Mouse (Mus musculus) CH12.LX (cell line): Measurements from ENCODE around the gene Hinfp. TPM values are rescaled to one million over a fixed set of nuclear protein-coding genes. Genes with fewer than 3 reads are reported as not detected.

Source experiments
- DNase-seq: peaks from one replicate; pipeline ENCODE4 v3.0.0-alpha.2; 2013; ENCODE audit errors: extremely low read depth
- H3K27ac ChIP-seq: 2 replicates; pipeline ENCODE4 v1.5.1; 2012; ENCODE audit warnings: low read depth, mild to moderate bottlenecking, control low read depth, moderate library complexity; ENCODE audit not compliant: insufficient read depth
- H3K27me3 ChIP-seq: replicated peaks from 2 replicates; pipeline ENCODE3; 2012; ENCODE audit warnings: inconsistent platforms
- H3K36me3 ChIP-seq, 2 experiments: replicated peaks in 1 of 2; 2 replicates each; pipeline versions ENCODE3 to v1.6.1; 2012; ENCODE audit warnings: inconsistent platforms in 1 of 2, low read length in 1 of 2, mild to moderate bottlenecking in 1 of 2, mixed read lengths in 1 of 2, moderate library complexity in 1 of 2; ENCODE audit not compliant: control insufficient read depth in 1 of 2, insufficient read depth in 1 of 2
- H3K4me1 ChIP-seq, 2 experiments: 2 replicates each; pipeline ENCODE4 v1.6.1; 2012; ENCODE audit warnings: inconsistent platforms in 1 of 2, moderate library complexity in 1 of 2; ENCODE audit not compliant: insufficient read depth in 2 of 2, control insufficient read depth in 1 of 2
- H3K4me2 ChIP-seq: 2 replicates; pipeline ENCODE4 v1.6.1; 2012; ENCODE audit warnings: low read depth, mild to moderate bottlenecking, control low read depth; ENCODE audit not compliant: poor library complexity, insufficient read depth, severe bottlenecking
- H3K4me3 ChIP-seq, 3 experiments: fragments of 150-350 bp in 1 of 3; sonication (generic) in 1 of 3; replicated peaks in 1 of 3; 2 replicates each; pipeline versions ENCODE3 to v1.5.1; 2011 to 2012; ENCODE audit warnings: low read depth in 2 of 3, low read length in 2 of 3, mild to moderate bottlenecking in 2 of 3, moderate library complexity in 2 of 3, control low read depth in 1 of 3, improper control_type of control experiment in 1 of 3, inconsistent platforms in 1 of 3, mixed read lengths in 1 of 3; ENCODE audit not compliant: poor library complexity in 1 of 3
- H3K79me2 ChIP-seq: replicated peaks from 2 replicates; pipeline ENCODE4 v1.6.1; 2012; ENCODE audit warnings: mild to moderate bottlenecking, moderate library complexity; ENCODE audit not compliant: control insufficient read depth, poor library complexity, insufficient read depth, severe bottlenecking; ENCODE audit errors: extremely low read depth
- H3K9ac ChIP-seq: 2 replicates; pipeline ENCODE4 v1.6.1; 2012; ENCODE audit warnings: low read depth, mild to moderate bottlenecking, control low read depth, moderate library complexity; ENCODE audit not compliant: insufficient read depth
- H3K9me3 ChIP-seq: replicated peaks from 2 replicates; pipeline ENCODE3; 2012; ENCODE audit warnings: low read length, inconsistent platforms, mixed read lengths
- CHD1 ChIP-seq: IDR thresholded peaks from 2 replicates; pipeline ENCODE4 v1.6.1; 2012; ENCODE audit warnings: low read depth, low read length, improper control_type of control experiment, inconsistent platforms
- CHD2 ChIP-seq: IDR thresholded peaks from 2 replicates; pipeline ENCODE4 v1.6.1; 2011; ENCODE audit warnings: low read length, improper control_type of control experiment
- CTCF ChIP-seq, 2 experiments: IDR thresholded peaks in 1 of 2; conservative IDR thresholded peaks in 1 of 2; 2 replicates each; pipeline ENCODE4 v1.5.1; 2011 to 2012; ENCODE audit warnings: low read depth in 2 of 2, low read length in 2 of 2, improper control_type of control experiment in 1 of 2, inconsistent platforms in 1 of 2, mild to moderate bottlenecking in 1 of 2, moderate library complexity in 1 of 2
- E2F4 ChIP-seq: IDR thresholded peaks from 2 replicates; pipeline ENCODE4 v1.6.1; 2011; ENCODE audit warnings: low read depth, low read length, improper control_type of control experiment; ENCODE audit not compliant: insufficient replicate concordance
- ELF1 ChIP-seq: IDR thresholded peaks from 2 replicates; pipeline ENCODE4 v1.6.1; 2014; ENCODE audit warnings: low read depth, mild to moderate bottlenecking, inconsistent platforms, low read length, improper control_type of control experiment
- ETS1 ChIP-seq: conservative IDR thresholded peaks from 2 replicates; pipeline ENCODE4 v1.6.1; 2012; ENCODE audit warnings: low read depth, mild to moderate bottlenecking, inconsistent platforms, low read length, improper control_type of control experiment, moderate library complexity
- HCFC1 ChIP-seq: IDR thresholded peaks from 2 replicates; pipeline ENCODE4 v1.6.1; 2012; ENCODE audit warnings: low read depth, mild to moderate bottlenecking, inconsistent platforms, low read length, improper control_type of control experiment
- JUND ChIP-seq: conservative IDR thresholded peaks from 2 replicates; pipeline ENCODE4 v1.6.1; 2011; ENCODE audit warnings: low read depth, low read length, improper control_type of control experiment
- MAFK ChIP-seq: IDR thresholded peaks from 2 replicates; pipeline ENCODE4 v1.6.1; 2011; ENCODE audit warnings: low read length, improper control_type of control experiment; ENCODE audit not compliant: insufficient replicate concordance
- NELFE ChIP-seq: IDR thresholded peaks from 2 replicates; pipeline ENCODE4 v1.6.1; 2011; ENCODE audit warnings: low read depth, low read length, improper control_type of control experiment
- PAX5 ChIP-seq: IDR thresholded peaks from 2 replicates; pipeline ENCODE4 v1.6.1; 2012; ENCODE audit warnings: low read length, inconsistent platforms, mixed read lengths
- RAD21 ChIP-seq: IDR thresholded peaks from 2 replicates; pipeline ENCODE4 v1.6.1; 2011; ENCODE audit warnings: low read depth, mild to moderate bottlenecking, low read length, improper control_type of control experiment, moderate library complexity
- RCOR1 ChIP-seq: conservative IDR thresholded peaks from 2 replicates; pipeline ENCODE4 v1.6.1; 2012; ENCODE audit warnings: low read depth, mild to moderate bottlenecking, inconsistent platforms, low read length, improper control_type of control experiment
- TBP ChIP-seq: conservative IDR thresholded peaks from 2 replicates; pipeline ENCODE4 v1.6.1; 2011; ENCODE audit warnings: low read depth, low read length, improper control_type of control experiment
- UBTF ChIP-seq: IDR thresholded peaks from 2 replicates; pipeline ENCODE4 v1.6.1; 2012; ENCODE audit warnings: low read depth, mild to moderate bottlenecking, inconsistent platforms, low read length, improper control_type of control experiment, moderate library complexity
- USF2 ChIP-seq: conservative IDR thresholded peaks from 2 replicates; pipeline ENCODE4 v1.6.1; 2011; ENCODE audit warnings: low read depth, low read length, improper control_type of control experiment
- ZC3H11A ChIP-seq: IDR thresholded peaks from 2 replicates; pipeline ENCODE4 v1.6.1; 2012; ENCODE audit warnings: low read depth, mild to moderate bottlenecking, inconsistent platforms, low read length, improper control_type of control experiment
- ZKSCAN1 ChIP-seq: IDR thresholded peaks from 2 replicates; pipeline ENCODE4 v1.6.1; 2012; ENCODE audit warnings: low read depth, inconsistent platforms, low read length, improper control_type of control experiment, borderline replicate concordance
- ZNF384 ChIP-seq: IDR thresholded peaks from 2 replicates; pipeline ENCODE4 v1.6.1; 2012; ENCODE audit warnings: low read depth, low read length, improper control_type of control experiment, inconsistent platforms
- dilution Hi-C: fragments of 300-500 bp; cut with MboI; formaldehyde crosslinking; loops from 2 replicates; pipeline ENCODE4 v1.14.3; 2020; ENCODE audit warnings: low sequenced_read_pairs; ENCODE audit not compliant: extremely low pct_unique_long_range_greater_than_20kb, extremely low pct_ligation_motif_present
- in situ Hi-C: fragments of 300-500 bp; cut with MboI; formaldehyde crosslinking; loops from 3 replicates; pipeline ENCODE4 v1.14.3; 2019; ENCODE audit warnings: low sequenced_read_pairs, low pct_ligation_motif_present, low pct_unique_long_range_greater_than_20kb, mixed read lengths
- polyA plus RNA-seq: library from polyadenylated mRNA; unstranded; fragments of >175 nt; gene quantifications from 2 replicates; pipeline ENCODE4 v1.2.1, GENCODE M21; 2012; ENCODE audit warnings: low read depth; ENCODE audit not compliant: insufficient read length
- total RNA-seq, 2 experiments: library from RNA; depleted of rRNA; stranded (reverse); fragments of 300-350 nt in 1 of 2; fragments of >200 nt in 1 of 2; gene quantifications; 2 replicates each; pipeline ENCODE4 v1.2.3; 2012 to 2014

The Hinfp gene
- total and polyA plus RNA-seq, 3 experiments = 14.0 to 18.9 (median 16.6) TPM

DNA sequence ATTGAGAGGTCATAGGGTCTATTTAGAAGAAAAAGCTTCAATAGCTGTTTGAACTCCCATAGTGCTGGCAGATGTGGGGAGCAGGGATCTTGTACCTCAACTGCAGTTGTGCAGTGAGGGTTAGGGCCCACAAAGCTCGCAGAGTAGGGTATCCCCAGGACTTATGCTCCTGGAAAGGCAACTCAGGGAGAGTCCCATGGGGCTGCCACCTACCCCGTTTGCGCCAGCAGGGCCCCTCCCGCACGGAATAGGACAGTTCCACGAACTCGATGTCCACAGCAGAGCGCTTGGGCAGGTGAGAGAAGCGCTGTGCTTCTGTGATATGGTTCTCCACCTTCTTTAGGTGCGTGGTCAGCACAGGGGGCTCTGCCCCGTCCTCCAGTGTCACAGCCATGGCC, 18.5 kb downstream of the Hinfp start:
- H3K36me3 ChIP-seq = peaks cover 15 to 56% of the 10 kb centered on the region in 2 experiments
- dilution Hi-C loops = no loop called here

DNA sequence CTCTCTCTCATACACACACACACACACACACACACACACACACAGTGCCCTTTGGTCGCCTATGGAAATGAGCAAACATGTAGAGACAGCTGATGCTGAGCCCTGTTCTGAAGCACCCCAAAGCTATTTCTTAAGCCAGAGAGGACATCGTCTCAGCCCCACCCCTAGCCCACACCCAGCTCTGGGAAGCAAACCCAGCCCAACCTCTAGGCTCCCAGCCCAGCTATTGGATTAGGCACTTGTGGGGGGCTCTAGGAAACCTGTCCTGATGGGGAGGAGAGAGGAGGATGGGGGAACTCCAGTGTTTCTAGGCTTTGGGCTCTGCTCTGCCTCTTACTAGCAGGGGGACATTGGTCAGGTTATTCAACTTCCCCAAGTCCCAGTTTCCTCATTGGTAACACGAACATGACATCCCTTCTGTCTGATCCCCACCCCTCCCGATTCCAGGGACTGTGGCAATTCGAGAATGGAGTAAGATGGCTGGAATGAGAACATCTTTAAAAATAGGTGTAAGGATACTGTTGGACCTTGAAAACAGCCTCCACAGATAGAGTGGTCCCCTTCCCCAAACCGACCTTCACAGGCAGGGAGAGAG, 19.1 kb downstream of the Hinfp start:
- H3K4me2 ChIP-seq = no peak overlapping the region
- peaks cover 8 to 55% of the 10 kb centered on the region in 2 experiments for H3K36me3 ChIP-seq
- H3K9ac ChIP-seq = no peak overlapping the region
- no peaks in the 10 kb centered on the region for H3K27me3 ChIP-seq
- dilution Hi-C loops = no loop called here
- peaks cover 6% of the 10 kb centered on the region for H3K9me3 ChIP-seq
- H3K79me2 ChIP-seq = no peaks in the 10 kb centered on the region
- H3K4me3 ChIP-seq = no peak overlapping the region
- in situ Hi-C loops = no loop called here
- TF ChIP-seq ZKSCAN1 (no peak), E2F4 (no peak), PAX5 (no peak), ETS1 (no peak), JUND (no peak), ZNF384 (no peak), TBP (no peak), NELFE (no peak), RAD21 (no peak), USF2 (no peak), RCOR1 (no peak), MAFK (no peak), CHD1 (no peak), ZC3H11A (no peak), UBTF (no peak), CHD2 (no peak), HCFC1 (no peak)
- DNase-seq = no peak
- H3K4me1 ChIP-seq = no peaks in the 10 kb centered on the region
- no peak overlapping the region for H3K27ac ChIP-seq

More for the DNA sequence above, 18.5 kb downstream of the Hinfp start:
- no peaks in the 10 kb centered on the region for H3K4me1 ChIP-seq
- DNase-seq = no peak
- no peak overlapping the region for H3K4me3 ChIP-seq
- no peak overlapping the region for H3K9ac ChIP-seq
- peaks cover 6% of the 10 kb centered on the region for H3K9me3 ChIP-seq
- in situ Hi-C loops = no loop called here
- no peaks in the 10 kb centered on the region for H3K79me2 ChIP-seq
- no peak overlapping the region for H3K27ac ChIP-seq
- TF ChIP-seq ELF1 = no peak
- no peak for TF ChIP-seq CTCF (conservative IDR thresholded peaks at IDR 0.05 in 1 of 2, IDR thresholded peaks at IDR 0.05 in 1 of 2; ENCODE audit: low read depth in 2 of 2, low read length in 2 of 2)
- no peak for TF ChIP-seq CHD1
- H3K4me2 ChIP-seq = no peak overlapping the region
- no peaks in the 10 kb centered on the region for H3K27me3 ChIP-seq
